Mouse (Mus musculus) G1E (cell line): ENCODE data around the gene Pdgfc.

Source experiments
- CTCF ChIP-seq: IDR thresholded peaks from 2 replicates; pipeline ENCODE4 v1.5.1; 2012; ENCODE audit warnings: low read depth, low read length, inconsistent platforms, mixed read lengths
- GATA1 ChIP-seq: IDR thresholded peaks from 2 replicates; pipeline ENCODE4 v1.6.1; 2012; ENCODE audit warnings: borderline replicate concordance, low read length, inconsistent platforms, mixed read lengths

DNA sequence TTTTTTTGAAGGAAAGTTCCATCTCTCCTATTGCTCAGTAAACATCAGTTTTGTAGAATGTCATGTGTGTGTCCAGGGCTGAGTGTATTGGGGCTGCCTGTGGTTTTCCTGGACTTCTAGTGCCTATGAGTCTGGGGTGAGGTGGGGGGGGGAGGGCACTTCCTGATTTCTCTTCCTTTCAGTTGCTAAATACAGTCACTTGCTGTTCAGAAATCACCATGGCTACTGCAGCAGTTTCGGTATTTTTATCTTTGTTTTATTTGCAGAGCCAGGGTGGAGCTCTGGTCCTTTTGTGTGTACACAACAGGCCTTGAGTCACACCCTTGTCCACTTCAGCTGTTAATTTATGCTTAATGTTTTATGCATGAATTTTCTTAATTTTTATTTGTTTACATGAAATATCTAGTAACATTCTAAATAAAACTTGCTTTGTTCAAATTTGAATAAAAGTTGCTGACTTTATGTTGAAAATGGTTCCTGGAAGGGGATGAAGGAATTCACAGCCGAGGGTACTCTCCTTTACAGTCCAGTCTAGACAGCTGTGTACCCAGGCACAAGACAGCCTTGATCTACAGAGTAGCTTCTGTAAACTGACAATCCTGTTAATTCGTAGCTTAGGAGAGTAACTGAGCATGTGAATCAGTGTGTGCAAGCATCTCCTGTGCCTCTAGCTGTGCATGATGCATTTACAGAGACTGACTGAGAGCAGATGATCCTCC is 66.1 kb downstream of the Pdgfc start:
- TF ChIP-seq CTCF (no peak), GATA1 (no peak)
